Mouse (Mus musculus) layer of hippocampus, postnatal 14 days (tissue): ENCODE measurements around the gene Lmntd1. TPM values are rescaled to one million over a fixed set of nuclear protein-coding genes. Genes with fewer than 3 reads are reported as not detected.
A peak's percentile ranks its signal among the peaks of the same experiment; 100 is the strongest.

Experiments used
- DNase-seq, 2 experiments: peaks; one replicate each; pipeline ENCODE4 v3.0.0; 2021 to 2022; ENCODE audit warnings: low spot score in 2 of 2, mixed read lengths in 1 of 2
- total RNA-seq, 2 experiments: library from RNA; stranded (reverse); gene quantifications; 2 replicates each; pipeline ENCODE4 v1.2.3; 2021

Gene Lmntd1
- total RNA-seq, 2 experiments from 2014 or later: 1.5 to 2.0 TPM

- no peak for DNase-seq
These were observed 46.8 kb downstream of the Lmntd1 start for GRCm38 (mm10) chr6:145567296-145567695.

GRCm38 (mm10) chr6:145565663-145566062 is 48.5 kb downstream of the Lmntd1 start:
- DNase-seq: no peak

- DNase-seq: no peak
These were observed 49.4 kb downstream of the Lmntd1 start for GRCm38 (mm10) chr6:145564671-145565070.

- DNase-seq: no peak
These were observed 56.8 kb downstream of the Lmntd1 start for GRCm38 (mm10) chr6:145557059-145557992.

GRCm38 (mm10) chr6:145553226-145553625 is 60.9 kb downstream of the Lmntd1 start:
- DNase-seq: no peak

- no peak for DNase-seq
These were observed 61.3 kb downstream of the Lmntd1 start for GRCm38 (mm10) chr6:145552817-145553216.

GRCm38 (mm10) chr6:145550993-145551392 is 63.1 kb downstream of the Lmntd1 start:
- DNase-seq: no peak

GRCm38 (mm10) chr6:145545927-145546641 is 68.0 kb downstream of the Lmntd1 start:
- peak in 1 of 2 experiments; percentile 20 for DNase-seq

- DNase-seq: no peak
These were observed 69.3 kb downstream of the Lmntd1 start for GRCm38 (mm10) chr6:145544838-145545237.

GRCm38 (mm10) chr6:145544304-145544703 is 69.8 kb downstream of the Lmntd1 start:
- no peak for DNase-seq

GRCm38 (mm10) chr6:145539568-145539859 is 74.6 kb downstream of the Lmntd1 start:
- DNase-seq: no peak

- no peak for DNase-seq
These were observed 75.1 kb downstream of the Lmntd1 start for GRCm38 (mm10) chr6:145538787-145539567.

GRCm38 (mm10) chr6:145530464-145530863 is 83.7 kb downstream of the Lmntd1 start:
- no peak for DNase-seq

GRCm38 (mm10) chr6:145523337-145523736 is 90.8 kb downstream of the Lmntd1 start:
- DNase-seq: no peak

GRCm38 (mm10) chr6:145522617-145523016 is 91.5 kb downstream of the Lmntd1 start:
- DNase-seq: no peak

GRCm38 (mm10) chr6:145517002-145517401 is 97.1 kb downstream of the Lmntd1 start:
- DNase-seq: no peak

- no peak for DNase-seq
These were observed 98.1 kb downstream of the Lmntd1 start for GRCm38 (mm10) chr6:145515859-145516581.

GRCm38 (mm10) chr6:145511265-145511664 is 102.9 kb downstream of the Lmntd1 start:
- no peak for DNase-seq

- DNase-seq: no peak
These were observed 105.3 kb downstream of the Lmntd1 start for GRCm38 (mm10) chr6:145508828-145509227.

GRCm38 (mm10) chr6:145501751-145502150 is 112.4 kb downstream of the Lmntd1 start:
- no peak for DNase-seq
